Mouse (Mus musculus) right cerebral cortex, adult 18-20 months (tissue): Measurements from ENCODE around the gene Ctrb1.

ENCODE experiments used
- DNase-seq: peaks from one replicate; pipeline ENCODE4 v3.0.0; 2022; ENCODE audit warnings: mixed read lengths

Ctrb1 gene

GRCm38 (mm10) chr8:111716603-111717487, 26.0 kb upstream of the Ctrb1 start:
- peak; percentile 81 for DNase-seq

DNA sequence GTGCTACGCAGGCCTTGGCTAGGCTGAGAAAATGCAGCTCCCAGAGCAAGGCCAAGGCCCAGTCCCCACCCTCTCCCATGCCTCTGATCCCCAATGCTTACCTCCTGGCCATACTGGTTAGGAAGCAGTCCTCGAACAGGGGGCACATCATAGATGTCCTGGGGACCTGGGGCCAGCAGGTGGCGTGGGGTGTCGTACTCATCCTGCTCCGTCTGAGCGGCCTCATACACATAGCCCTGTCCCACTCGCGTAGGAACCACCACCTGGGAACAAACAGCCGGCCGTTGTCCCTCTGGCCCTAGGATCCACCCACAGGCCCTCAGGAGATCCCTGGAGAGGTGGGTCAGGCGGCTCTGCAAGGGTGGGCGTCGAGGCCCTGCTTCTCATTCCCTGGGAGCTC, 24.7 kb upstream of the Ctrb1 start:
- DNase-seq: no peak

- no peak for DNase-seq
Observed at GRCm38 (mm10) chr8:111714295-111714694, 23.5 kb upstream of the Ctrb1 start.

- no peak for DNase-seq
Observed at GRCm38 (mm10) chr8:111713817-111714216, 23.0 kb upstream of the Ctrb1 start.

DNA sequence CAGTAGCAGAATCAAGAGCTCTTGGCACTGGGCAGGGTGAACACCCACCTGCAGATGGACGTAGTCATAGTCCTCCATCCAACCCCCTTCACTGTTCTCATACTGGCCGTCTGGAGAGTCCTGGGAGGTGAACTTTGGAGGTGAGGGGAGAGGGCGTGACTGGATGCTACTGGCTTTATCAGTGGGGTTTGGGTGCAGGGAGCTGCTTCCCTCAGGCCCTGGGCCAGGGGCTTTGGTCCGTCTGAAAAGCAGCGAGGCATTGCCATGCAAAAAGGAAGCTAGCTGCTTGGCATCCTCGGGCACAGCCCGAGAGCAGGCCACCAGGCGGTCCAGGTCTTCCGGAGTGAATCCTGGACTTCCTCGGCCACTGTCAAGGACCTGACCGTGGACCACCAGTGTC, 22.5 kb upstream of the Ctrb1 start:
- no peak for DNase-seq

- DNase-seq: peak; percentile 66
Observed at GRCm38 (mm10) chr8:111712588-111712987, 21.8 kb upstream of the Ctrb1 start.

DNA sequence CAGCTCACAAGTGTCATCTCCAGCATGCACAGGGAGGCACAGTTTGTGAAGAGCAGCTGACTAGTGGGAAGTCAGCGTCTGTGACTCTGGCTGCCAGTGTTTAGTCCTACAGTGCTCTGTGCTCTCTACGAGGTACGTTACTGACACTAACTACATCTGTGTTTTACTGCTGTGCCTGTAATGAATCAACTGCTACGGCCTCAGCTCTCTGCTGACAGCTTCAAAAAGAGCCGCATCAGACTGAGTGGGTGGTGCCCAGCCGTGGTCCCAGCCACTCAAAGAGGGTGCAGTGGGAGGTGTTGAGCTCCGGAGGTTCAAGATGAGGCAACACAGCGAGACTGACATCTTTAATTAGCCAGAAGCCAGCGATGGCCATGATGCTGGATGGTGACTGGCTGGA, 21.3 kb upstream of the Ctrb1 start:
- DNase-seq: peak; percentile 68

- DNase-seq: no peak
Observed at GRCm38 (mm10) chr8:111710777-111711485, 20.1 kb upstream of the Ctrb1 start.

DNA sequence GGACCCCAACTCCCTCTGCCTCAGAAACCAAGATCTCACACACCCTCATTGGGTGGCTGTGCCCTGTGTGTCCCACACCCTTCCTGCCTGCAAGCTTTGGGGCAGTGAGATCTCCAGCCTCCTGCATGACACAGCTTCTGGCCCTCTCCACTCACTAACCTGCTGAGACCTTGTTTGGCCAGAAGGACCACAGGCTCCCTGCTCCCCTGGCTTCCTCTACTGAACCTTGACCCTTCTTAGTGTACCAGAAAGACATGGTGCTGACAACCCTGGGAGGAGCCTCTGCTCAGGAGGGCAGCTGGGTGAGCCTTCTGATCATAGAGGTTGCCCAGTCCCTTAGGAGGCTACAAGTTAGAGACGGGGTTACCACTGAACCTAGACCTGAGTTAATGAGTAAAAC, 18.4 kb upstream of the Ctrb1 start:
- DNase-seq: no peak

- DNase-seq: no peak
Observed at GRCm38 (mm10) chr8:111708265-111708664, 17.5 kb upstream of the Ctrb1 start.

- DNase-seq: no peak
Observed at GRCm38 (mm10) chr8:111705699-111706098, 14.9 kb upstream of the Ctrb1 start.

- DNase-seq: no peak
Observed at GRCm38 (mm10) chr8:111705222-111705621, 14.4 kb upstream of the Ctrb1 start.

GRCm38 (mm10) chr8:111704585-111704984, 13.8 kb upstream of the Ctrb1 start:
- no peak for DNase-seq

DNA sequence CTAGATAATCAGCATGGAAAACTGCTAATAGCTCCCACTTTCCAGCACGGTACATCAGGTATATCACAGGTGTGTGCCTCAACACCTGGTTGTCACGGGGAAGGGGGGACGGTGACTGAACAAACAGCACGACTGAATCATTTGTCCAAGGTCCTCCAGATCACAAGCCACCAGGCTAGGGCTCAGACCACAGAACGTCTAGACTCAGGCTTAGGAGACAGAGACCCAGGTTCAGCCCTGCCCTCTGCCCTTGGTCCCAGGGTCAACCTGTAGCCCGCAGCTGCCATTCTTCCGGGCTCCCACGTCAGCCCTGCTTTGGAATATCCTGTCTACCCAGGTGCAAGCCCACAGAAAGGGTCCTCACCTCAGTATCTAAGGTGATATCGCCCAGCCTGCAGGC, 10.6 kb upstream of the Ctrb1 start:
- no peak for DNase-seq

DNA sequence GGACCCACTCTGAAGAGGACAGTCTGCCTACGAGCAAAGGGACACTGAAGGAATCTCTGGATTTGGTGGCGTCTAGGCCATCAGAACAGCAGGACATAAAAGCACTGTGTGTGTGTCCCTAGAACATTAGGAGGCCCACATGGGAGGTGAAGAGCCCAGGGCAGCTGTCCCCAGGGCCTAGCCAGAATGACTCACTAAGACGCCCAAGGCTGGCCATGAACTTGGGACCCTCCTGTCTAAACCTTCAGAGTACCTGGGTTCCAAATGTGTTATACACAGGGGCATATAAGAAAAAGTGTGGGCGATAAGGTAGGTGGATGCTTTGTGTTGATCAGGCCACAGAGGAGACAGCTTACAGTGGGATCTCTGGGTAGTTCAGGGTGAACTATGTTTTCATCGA, 9.9 kb upstream of the Ctrb1 start:
- DNase-seq: no peak

DNA sequence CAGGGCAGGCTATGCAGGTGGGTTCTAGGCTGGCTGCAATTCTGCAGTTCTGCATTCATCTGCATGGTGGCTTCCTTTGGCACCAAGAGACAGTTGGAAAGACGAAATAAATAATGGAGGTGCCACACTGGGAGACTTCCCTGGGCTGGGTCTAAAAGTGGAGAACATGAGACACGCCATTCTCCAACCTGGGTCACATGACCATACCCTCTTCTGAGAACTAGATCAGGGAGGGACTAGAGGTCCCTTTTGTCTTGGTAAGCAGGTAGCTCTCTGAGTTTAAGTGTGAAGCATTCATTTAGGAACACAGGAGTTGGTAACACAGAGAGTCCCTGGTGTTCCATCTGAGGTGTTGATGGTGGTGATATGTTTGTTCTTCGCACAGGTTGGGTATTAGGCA, 9.4 kb upstream of the Ctrb1 start:
- DNase-seq: no peak

- DNase-seq: no peak
Observed at GRCm38 (mm10) chr8:111699035-111699434, 8.2 kb upstream of the Ctrb1 start.

- no peak for DNase-seq
Observed at GRCm38 (mm10) chr8:111697655-111698054, 6.8 kb upstream of the Ctrb1 start.

DNA sequence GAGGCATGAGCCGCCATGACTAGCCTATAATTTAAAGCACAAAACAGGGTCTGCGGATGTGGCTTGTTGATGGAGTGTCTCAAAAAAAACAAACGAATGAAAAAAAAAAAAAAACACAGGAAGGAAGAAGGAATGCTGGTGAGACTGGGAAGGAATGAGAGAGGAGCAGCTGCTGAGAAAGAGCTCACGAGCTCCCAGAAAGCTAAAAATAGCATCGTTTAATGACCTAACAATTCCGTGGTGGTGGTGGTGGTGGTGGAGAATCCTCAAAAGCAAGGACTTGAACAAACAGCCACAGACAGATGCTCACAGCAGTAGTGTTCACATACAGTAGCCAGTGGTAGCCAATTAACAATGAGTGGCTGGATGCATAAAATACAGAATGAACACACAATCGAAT, 4.6 kb upstream of the Ctrb1 start:
- DNase-seq: no peak

- DNase-seq: no peak
Observed at GRCm38 (mm10) chr8:111693261-111693741, 2.5 kb upstream of the Ctrb1 start.

- DNase-seq: no peak
Observed at GRCm38 (mm10) chr8:111686881-111687280, 3.9 kb downstream of the Ctrb1 start.

DNA sequence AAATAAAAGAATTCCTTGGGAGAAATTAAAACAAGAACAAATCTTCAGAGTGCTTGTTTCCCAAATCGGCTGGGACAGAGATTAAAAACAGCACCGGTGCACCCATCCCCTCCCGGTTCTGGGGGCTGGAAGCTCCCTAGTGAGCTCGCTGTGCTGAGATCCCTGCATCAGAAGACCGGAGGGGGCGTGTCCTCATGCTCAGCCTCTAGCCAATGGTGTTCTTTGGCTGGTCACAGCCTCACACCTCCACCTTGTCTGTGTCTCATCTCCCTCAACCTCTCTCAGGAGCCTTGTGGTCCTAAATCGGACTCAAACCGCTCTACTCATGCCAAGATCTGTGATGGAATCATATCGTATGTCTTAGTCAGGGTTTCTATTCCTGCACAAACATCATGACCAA, 8.3 kb downstream of the Ctrb1 start:
- DNase-seq: no peak

GRCm38 (mm10) chr8:111681153-111681552, 9.7 kb downstream of the Ctrb1 start:
- no peak for DNase-seq

- DNase-seq: no peak
Observed at GRCm38 (mm10) chr8:111680423-111681028, 10.3 kb downstream of the Ctrb1 start.
